Mouse (Mus musculus): Measurements from ENCODE around the gene Map2k4.

GRCm38 (mm10) chr11:65649956-65650715, 138.0 kb downstream of the Map2k4 start:
- TF ChIP-seq HCFC1 (IDR thresholded peaks at IDR 0.05; ENCODE audit: borderline replicate concordance, insufficient read depth, low read length) (no peak), CHD2 (IDR thresholded peaks at IDR 0.05; ENCODE audit: low read depth, low read length) (no peak), ZNF384 (IDR thresholded peaks at IDR 0.05; ENCODE audit: low read depth, low read length) (no peak), MAFK (IDR thresholded peaks at IDR 0.05; ENCODE audit: insufficient read depth, low read depth, low read length) (no peak), ZC3H11A (IDR thresholded peaks at IDR 0.05; ENCODE audit: borderline replicate concordance, low read depth, low read length) (no peak)
